Mouse (Mus musculus) limb, embryonic 11.5 days (tissue): ENCODE results near the gene Ndufs8. TPM values are rescaled to one million over a fixed set of nuclear protein-coding genes. Genes with fewer than 3 reads are reported as not detected.

ENCODE experiments used
- ATAC-seq: fragments of 200-750 bp; cut with Nextera tagmentation; 2 replicates; pipeline ENCODE4 v1.8.0; 2017; ENCODE audit warnings: low read depth; ENCODE audit not compliant: insufficient number of reproducible peaks, low FRiP score, low TSS enrichment
- DNase-seq: peaks from one replicate; pipeline ENCODE4 v3.0.0-alpha.2; 2015; ENCODE audit warnings: low spot score
- H3K27ac ChIP-seq: fragments of 300-500 bp; sonication (generic); replicated peaks from 2 replicates; pipeline ENCODE4 v1.5.1; 2014; ENCODE audit warnings: low read depth, mild to moderate bottlenecking, low read length
- H3K27me3 ChIP-seq: fragments of 300-500 bp; sonication (generic); 2 replicates; pipeline ENCODE4 v1.6.1; 2014; ENCODE audit warnings: mild to moderate bottlenecking, low read length, mixed read lengths; ENCODE audit not compliant: control insufficient read depth, insufficient read depth
- H3K36me3 ChIP-seq: fragments of 300-500 bp; sonication (generic); 2 replicates; pipeline ENCODE4 v1.6.1; 2014; ENCODE audit warnings: mild to moderate bottlenecking, low read length, moderate library complexity, mixed read lengths; ENCODE audit not compliant: control insufficient read depth, insufficient read depth
- H3K4me1 ChIP-seq: fragments of 300-500 bp; sonication (generic); 2 replicates; pipeline ENCODE4 v1.6.1; 2014; ENCODE audit warnings: low read length, mixed read lengths; ENCODE audit not compliant: control insufficient read depth, insufficient read depth
- H3K4me2 ChIP-seq: fragments of 300-500 bp; sonication (generic); 2 replicates; pipeline ENCODE4 v1.6.1; 2014; ENCODE audit warnings: low read depth, mild to moderate bottlenecking, moderate library complexity; ENCODE audit not compliant: severe bottlenecking
- H3K4me3 ChIP-seq: fragments of 300-500 bp; sonication (generic); 2 replicates; pipeline ENCODE4 v1.5.1; 2014; ENCODE audit warnings: low read depth, low read length
- H3K9ac ChIP-seq: fragments of 300-500 bp; sonication (generic); 2 replicates; pipeline ENCODE4 v1.6.1; 2014; ENCODE audit warnings: mild to moderate bottlenecking, low read length
- H3K9me3 ChIP-seq: fragments of 300-500 bp; sonication (generic); 2 replicates; pipeline ENCODE4 v1.6.1; 2016; ENCODE audit warnings: low read length; ENCODE audit not compliant: control insufficient read depth
- WGBS: fragments of 180-500 bp; shearing (Covaris S2); extraction: QIAGEN DNeasy Blood & Tissue Kit; methylation state at CpG from one replicate; pipeline ENCODE4 v1.1.7; 2014; 5-methylcytosine and 5-hydroxymethylcytosine counted together
- polyA plus RNA-seq: library from polyadenylated mRNA; unstranded; fragments of >200 nt; fragmentation: Nextera tagmentation; extraction: Ambion mirVana; gene quantifications from 2 replicates; pipeline ENCODE4 v1.2.1, GENCODE M21; 2014

The Ndufs8 gene
- polyA plus RNA-seq, 1 experiment from 2014 or later, result 259 TPM

DNA sequence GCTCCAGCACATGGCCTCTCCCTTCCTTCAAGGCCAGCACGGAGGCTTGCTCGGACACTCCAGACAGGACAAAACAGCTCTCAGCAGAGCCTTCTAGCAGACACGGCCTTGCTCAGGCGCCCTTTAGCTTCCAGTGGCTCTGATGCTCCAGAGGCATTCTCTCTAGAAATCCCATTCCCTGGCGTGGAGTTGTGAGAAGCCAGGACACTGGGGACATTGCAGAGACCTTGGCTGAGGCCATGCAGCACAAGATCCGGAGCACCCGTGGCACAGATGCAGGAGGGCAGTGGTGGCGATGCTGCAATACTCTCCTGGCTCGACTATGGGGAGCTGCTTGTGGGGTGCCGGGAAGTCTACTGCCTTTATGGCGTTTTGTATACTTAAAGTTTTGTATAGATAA is 4.2 kb upstream of the Ndufs8 start:
- 82% methylated on average over 11 of the region's 11 CpGs for WGBS
- Histone ChIP-seq H3K9ac (no peak overlapping the region), H3K4me2 (no peak overlapping the region), H3K9me3 (no peaks in the 10 kb centered on the region), H3K27ac (no peak overlapping the region), H3K27me3 (no peaks in the 10 kb centered on the region), H3K4me1 (peaks cover 10% of the 10 kb centered on the region), H3K36me3 (no peaks in the 10 kb centered on the region), H3K4me3 (no peak overlapping the region)
- DNase-seq, result no peak
- ATAC-seq, result no peak

- Histone ChIP-seq H3K4me2 (no peak overlapping the region), H3K27me3 (no peaks in the 10 kb centered on the region), H3K4me1 (peaks cover 10% of the 10 kb centered on the region), H3K9me3 (no peaks in the 10 kb centered on the region), H3K4me3 (no peak overlapping the region), H3K9ac (no peak overlapping the region), H3K36me3 (no peaks in the 10 kb centered on the region; the same call in 1 of the 2 replicates), H3K27ac (no peak overlapping the region)
- ATAC-seq, result no peak
- 90% methylated on average over 5 of the region's 5 CpGs for WGBS
- no peak for DNase-seq
Measured at GRCm38 (mm10) chr19:3914535-3914934, 2.0 kb upstream of the Ndufs8 start.

DNA sequence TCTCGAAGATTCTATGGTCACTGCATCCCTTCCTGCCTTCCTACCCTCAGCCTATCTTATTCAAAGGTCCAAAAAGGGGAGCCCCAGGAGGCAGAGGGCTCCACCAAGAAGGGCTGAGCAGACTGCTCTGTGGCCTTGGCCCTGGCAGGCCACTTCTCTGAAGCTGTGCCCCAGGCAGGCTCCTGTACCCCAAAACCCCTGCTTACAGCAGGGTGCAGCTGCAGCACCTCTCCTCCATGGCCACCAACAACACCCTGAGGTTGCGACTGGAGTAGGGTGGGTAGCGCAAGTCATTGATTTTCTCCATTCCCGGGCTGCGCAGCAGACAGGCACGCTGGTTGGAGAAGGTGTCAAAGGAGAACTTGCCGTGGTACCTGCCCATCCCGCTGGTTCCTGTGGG is 1.1 kb upstream of the Ndufs8 start:
- peak overlapping the region; percentile 75 for H3K9ac ChIP-seq
- H3K36me3 ChIP-seq, result peaks cover 4% of the 10 kb centered on the region; the same call in 1 of the 2 replicates
- no peaks in the 10 kb centered on the region for H3K9me3 ChIP-seq
- 85% methylated on average over 8 of the region's 8 CpGs for WGBS
- H3K27me3 ChIP-seq, result no peaks in the 10 kb centered on the region
- H3K4me3 ChIP-seq, result peak overlapping the region; percentile 55
- DNase-seq (no peak), ATAC-seq (no peak)
- H3K27ac ChIP-seq, result no peak overlapping the region
- peaks cover 10% of the 10 kb centered on the region for H3K4me1 ChIP-seq
- peak overlapping the region; percentile 79 for H3K4me2 ChIP-seq

- Histone ChIP-seq H3K4me2 (no peak overlapping the region; the same call in 1 of the 2 replicates), H3K27ac (no peak overlapping the region), H3K36me3 (peaks cover 6% of the 10 kb centered on the region; the same call in 1 of the 2 replicates), H3K4me1 (peaks cover 31% of the 10 kb centered on the region), H3K27me3 (no peaks in the 10 kb centered on the region), H3K4me3 (no peak overlapping the region), H3K9ac (no peak overlapping the region), H3K9me3 (no peaks in the 10 kb centered on the region)
- DNase-seq (no peak), ATAC-seq (no peak)
- 78% methylated on average over 5 of the region's 5 CpGs for WGBS
Measured at GRCm38 (mm10) chr19:3910206-3910605, 2.4 kb downstream of the Ndufs8 start.

- DNase-seq, result no peak
- Histone ChIP-seq H3K4me3 (no peak overlapping the region), H3K4me1 (peaks cover 32% of the 10 kb centered on the region), H3K27ac (no peak overlapping the region), H3K9me3 (no peaks in the 10 kb centered on the region), H3K9ac (no peak overlapping the region), H3K36me3 (peaks cover 10% of the 10 kb centered on the region; the same call in 1 of the 2 replicates), H3K4me2 (peak overlapping the region; percentile 72; the same call in 1 of the 2 replicates), H3K27me3 (no peaks in the 10 kb centered on the region)
- WGBS, result 84% methylated on average over 8 of the region's 8 CpGs
- ATAC-seq, result no peak
Measured at GRCm38 (mm10) chr19:3907876-3908660, 4.5 kb downstream of the Ndufs8 start.

DNA sequence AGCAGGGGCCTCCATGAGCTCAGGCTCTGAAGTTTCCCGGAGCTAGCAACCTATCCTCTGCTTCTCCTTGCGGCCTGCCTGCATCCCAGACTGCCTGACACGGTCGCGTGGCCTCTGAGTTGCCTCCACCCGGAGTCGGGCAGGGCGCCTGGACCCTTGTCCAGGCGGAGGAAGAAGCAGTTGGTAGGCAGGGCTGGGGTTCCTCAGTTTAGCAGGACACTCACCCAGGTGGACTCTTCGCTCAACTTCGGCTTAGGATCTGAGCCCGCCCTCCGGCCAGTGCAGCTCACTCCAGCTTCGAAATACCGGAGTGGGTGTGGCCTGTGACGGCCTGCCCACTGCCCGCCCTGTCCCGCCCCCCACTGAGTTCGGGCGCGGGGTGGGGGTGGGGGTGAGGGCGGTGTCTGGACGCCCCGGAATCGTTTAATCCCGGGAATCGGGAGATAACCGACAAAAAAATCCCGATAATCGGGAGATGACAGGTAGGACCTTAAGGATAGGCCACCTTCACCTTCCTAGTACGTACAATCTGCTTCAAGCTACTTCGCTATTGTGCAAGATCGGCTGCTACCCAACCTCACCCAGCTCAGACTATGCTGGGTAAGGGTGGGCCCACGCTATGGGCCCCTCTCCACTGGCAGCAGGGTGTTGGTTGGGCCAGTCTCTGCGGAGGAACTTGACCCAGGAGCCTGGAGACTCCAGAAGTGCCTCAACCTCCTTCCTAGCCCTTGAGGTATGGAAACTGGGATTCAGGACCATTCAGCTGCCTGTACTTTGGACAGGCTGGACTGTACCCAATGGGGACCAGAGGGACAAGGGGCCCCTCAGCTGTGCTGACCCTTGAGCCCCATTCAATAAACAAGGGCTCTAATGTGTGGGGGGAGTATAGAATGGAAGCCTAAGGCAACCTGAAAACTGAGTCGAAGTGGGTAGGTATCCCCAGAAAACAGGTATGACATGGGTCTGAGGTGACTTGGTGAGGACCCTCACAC is 5.5 kb downstream of the Ndufs8 start, which contains the start of gene Tcirg1:
TSS of gene Tcirg1 (minus strand) at position 339 of the 992 bp plus-strand sequence.
- Histone ChIP-seq H3K4me3 (peak within 1 kb of the TSS; percentile 56), H3K9me3 (no peaks in the 10 kb centered on the region), H3K27ac (0 out of 2 replicates have a peak within 1 kb of the TSS, but pooled peaks have one; percentile 21), H3K36me3 (peaks cover 18% of the 10 kb centered on the region), H3K9ac (peak within 1 kb of the TSS; percentile 70), H3K4me1 (peaks cover 32% of the 10 kb centered on the region), H3K27me3 (no peaks in the 10 kb centered on the region), H3K4me2 (peak within 1 kb of the TSS; percentile 72)
- DNase-seq (peak; percentile 79), ATAC-seq (peak; percentile 49; the same call in 1 of the 2 replicates)
- 5% methylated on average over 36 of the region's 36 CpGs for WGBS

DNA sequence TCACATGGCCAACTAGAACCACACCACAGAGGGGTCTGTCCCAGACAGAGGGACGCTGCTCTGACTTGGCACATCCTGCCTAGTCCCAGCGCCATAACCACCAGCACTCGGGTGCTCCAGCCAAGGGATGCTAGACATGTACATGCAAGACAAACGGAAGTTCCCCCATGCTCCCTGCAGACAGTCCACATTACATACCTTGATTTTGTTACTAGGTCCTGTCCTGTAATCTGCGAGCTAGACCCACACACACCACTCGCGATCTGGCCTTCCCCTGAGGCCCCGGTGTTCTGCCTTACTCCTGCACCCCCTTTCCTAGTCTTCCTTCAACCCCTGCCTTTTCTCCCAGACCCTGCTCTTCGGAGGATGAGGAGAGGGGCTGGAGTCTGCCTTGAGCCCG is 6.2 kb downstream of the Ndufs8 start:
- 44% methylated on average over 10 of the region's 10 CpGs for WGBS
- ATAC-seq (no peak), DNase-seq (no peak)
- H3K36me3 ChIP-seq, result peaks cover 19% of the 10 kb centered on the region
- no peaks in the 10 kb centered on the region for H3K9me3 ChIP-seq
- peaks cover 29% of the 10 kb centered on the region for H3K4me1 ChIP-seq
- peak overlapping the region; percentile 56 for H3K4me3 ChIP-seq
- H3K9ac ChIP-seq, result peak overlapping the region; percentile 70
- H3K27me3 ChIP-seq, result no peaks in the 10 kb centered on the region
- peak overlapping the region; percentile 72 for H3K4me2 ChIP-seq
- H3K27ac ChIP-seq, result no peak overlapping the region
